Mouse (Mus musculus): ENCODE results near the gene Mcu. TPM values are rescaled to one million over a fixed set of nuclear protein-coding genes. Genes with fewer than 3 reads are reported as not detected.

Mcu gene
- total RNA-seq, 2 experiments from 2014 or later, result 35.6 to 39.9 TPM

- DNase-seq (ENCODE audit: low spot score in 2 of 2), result peak; percentile 57 to 70
These were observed 77.0 kb downstream of the Mcu start for GRCm38 (mm10) chr10:59539533-59539875.

- no peak for DNase-seq (ENCODE audit: low spot score in 2 of 2)
These were observed 77.5 kb downstream of the Mcu start for GRCm38 (mm10) chr10:59538767-59539532.

GRCm38 (mm10) chr10:59538063-59538462 lies 78.4 kb downstream of the Mcu start:
- no peak for DNase-seq (ENCODE audit: low spot score in 2 of 2)

GRCm38 (mm10) chr10:59537579-59537978 lies 78.9 kb downstream of the Mcu start:
- no peak for DNase-seq (ENCODE audit: low spot score in 2 of 2)

- DNase-seq (ENCODE audit: low spot score in 2 of 2), result no peak
These were observed 84.2 kb downstream of the Mcu start for GRCm38 (mm10) chr10:59532256-59532655.

GRCm38 (mm10) chr10:59527819-59528218 lies 88.7 kb downstream of the Mcu start:
- DNase-seq (ENCODE audit: low spot score in 2 of 2), result no peak

- no peak for DNase-seq (ENCODE audit: low spot score in 2 of 2)
These were observed 89.2 kb downstream of the Mcu start for GRCm38 (mm10) chr10:59527311-59527710.

- DNase-seq (ENCODE audit: low spot score in 2 of 2), result no peak
These were observed 91.8 kb downstream of the Mcu start for GRCm38 (mm10) chr10:59524675-59525074.

- DNase-seq (ENCODE audit: low spot score in 2 of 2), result no peak
These were observed 92.6 kb downstream of the Mcu start for GRCm38 (mm10) chr10:59523826-59524331.

- no peak for DNase-seq (ENCODE audit: low spot score in 2 of 2)
These were observed 95.8 kb downstream of the Mcu start for GRCm38 (mm10) chr10:59520701-59521100.

- DNase-seq (ENCODE audit: low spot score in 2 of 2), result no peak
These were observed 97.1 kb downstream of the Mcu start for GRCm38 (mm10) chr10:59519411-59519810.

- no peak for DNase-seq (ENCODE audit: low spot score in 2 of 2)
These were observed 99.3 kb downstream of the Mcu start for GRCm38 (mm10) chr10:59517201-59517600.

GRCm38 (mm10) chr10:59514739-59515464 lies 101.6 kb downstream of the Mcu start:
- DNase-seq (ENCODE audit: low spot score in 2 of 2), result no peak

GRCm38 (mm10) chr10:59512173-59512572 lies 104.3 kb downstream of the Mcu start:
- no peak for DNase-seq (ENCODE audit: low spot score in 2 of 2)

GRCm38 (mm10) chr10:59511427-59511963 lies 105.0 kb downstream of the Mcu start:
- no peak for DNase-seq (ENCODE audit: low spot score in 2 of 2)

GRCm38 (mm10) chr10:59510713-59511426 lies 105.6 kb downstream of the Mcu start:
- no peak for DNase-seq (ENCODE audit: low spot score in 2 of 2)

- no peak for DNase-seq (ENCODE audit: low spot score in 2 of 2)
These were observed 107.3 kb downstream of the Mcu start for GRCm38 (mm10) chr10:59509197-59509596.

GRCm38 (mm10) chr10:59506711-59507110 lies 109.8 kb downstream of the Mcu start:
- DNase-seq (ENCODE audit: low spot score in 2 of 2), result no peak

GRCm38 (mm10) chr10:59504291-59504690 lies 112.2 kb downstream of the Mcu start:
- no peak for DNase-seq (ENCODE audit: low spot score in 2 of 2)

- DNase-seq (ENCODE audit: low spot score in 2 of 2), result peak; percentile 58 to 73
These were observed 112.9 kb downstream of the Mcu start for GRCm38 (mm10) chr10:59503433-59504210.

GRCm38 (mm10) chr10:59502381-59502780 lies 114.1 kb downstream of the Mcu start:
- DNase-seq (ENCODE audit: low spot score in 2 of 2), result no peak
